ENCODE assay signal across 10 mouse cellular contexts in the genomic region with DNA sequence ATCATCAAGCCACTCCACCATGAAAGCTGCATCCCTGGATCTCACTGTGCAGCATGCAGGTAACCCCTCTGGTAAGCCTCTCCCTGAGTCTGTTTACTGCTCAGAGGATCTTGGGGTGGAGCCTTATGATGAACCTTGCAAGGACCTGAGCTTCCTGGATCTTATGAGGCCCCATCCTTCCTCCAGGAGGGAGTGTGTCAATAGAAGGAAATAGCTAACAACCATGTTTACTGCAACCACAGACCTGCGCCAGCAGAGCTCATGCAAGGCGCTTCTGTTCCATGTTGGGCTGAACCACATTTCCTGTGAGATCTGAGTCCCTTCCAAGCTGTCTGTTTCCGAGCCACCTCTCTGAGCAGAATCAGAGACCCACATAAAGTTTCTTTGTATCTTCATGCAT. TPM values are rescaled to one million over a fixed set of nuclear protein-coding genes. Genes with fewer than 3 reads are reported as not detected.
DNase-seq lines count a peak whose midpoint lies in the region; ATAC-seq lines count a peak whose summit lies in the region.
"Had no signal": no experiment of that assay in that cellular context is flagged by ENCODE, and none has a peak within 500 bp of the region (broad histone marks: within the 10 kb centered on the region; RNA-seq: fewer than 3 reads in every experiment).

No protein-coding gene starts in this region.

- H3K27ac ChIP-seq in intestine, embryonic 15.5 days = peak overlapping the region; percentile 89
- H3K27ac ChIP-seq: midbrain, embryonic 12.5 days had no signal

- 32% methylated on average over 3 of the region's 3 CpGs for WGBS in intestine, embryonic 15.5 days

- no peaks in the 10 kb centered on the region for H3K9me3 ChIP-seq in intestine, embryonic 15.5 days
- H3K9me3 ChIP-seq: midbrain, embryonic 12.5 days had no signal

- H3K27me3 ChIP-seq in intestine, embryonic 15.5 days (replicated peaks) = no peaks in the 10 kb centered on the region
- H3K27me3 ChIP-seq: midbrain, embryonic 12.5 days; Patski had no signal

- intact Hi-C loops in left cerebral cortex, postnatal 14 days (cut with DNase I) = no loop called here
- intact Hi-C loops in left cerebral cortex, postnatal 4 days (cut with DNase I) = no loop called here

- no peak overlapping the region for H3K9ac ChIP-seq in intestine, embryonic 15.5 days
- H3K9ac ChIP-seq: midbrain, embryonic 12.5 days had no signal

- peaks cover 46% of the 10 kb centered on the region for H3K4me1 ChIP-seq in intestine, embryonic 15.5 days (replicated peaks)

- no peak overlapping the region for H3K4me2 ChIP-seq in intestine, embryonic 15.5 days (replicated peaks)
- H3K4me2 ChIP-seq: midbrain, embryonic 12.5 days had no signal

- no peaks in the 10 kb centered on the region for H3K36me3 ChIP-seq in intestine, embryonic 15.5 days
- H3K36me3 ChIP-seq: midbrain, embryonic 12.5 days had no signal

- ATAC-seq in activated CD4-positive, CD25-positive, alpha-beta regulatory T cell, adult 4 months = peak; percentile 62
- ATAC-seq in intestine, embryonic 15.5 days = peak; percentile 55
- ATAC-seq: Patski had no signal

- no peak overlapping the region for H3K4me3 ChIP-seq in intestine, embryonic 15.5 days (replicated peaks)
- H3K4me3 ChIP-seq: midbrain, embryonic 12.5 days had no signal

- peak; percentile 10 for DNase-seq in 416B (ENCODE audit: low read depth)
- DNase-seq in lung, postnatal 25 days (ENCODE audit: low spot score) = peak; percentile 58
- no peak for DNase-seq in left cerebral cortex, postnatal 14 days (ENCODE audit: low spot score in 2 of 2)
- DNase-seq in left cerebral cortex, postnatal 4 days = no peak
- no peak for DNase-seq in right cerebral cortex, postnatal 25 days
- no peak for DNase-seq in left cerebral cortex, adult 18-20 months (ENCODE audit: low spot score in 2 of 2)

RNA-seq across cellular contexts. Expression of a gene that starts 10.0 kb away (rescaled TPM):
- polyA plus RNA-seq in activated CD4-positive, CD25-positive, alpha-beta regulatory T cell, adult 4 months (2017; shearing (Covaris generic)) = 10 to 100 TPM; 23.9 to 33.2 TPM
- 37.5 and 38.9 TPM in 2 replicates for polyA plus RNA-seq in intestine, embryonic 15.5 days (2015; fragmentation: Nextera tagmentation; extraction: Ambion mirVana)
- 10 to 100 TPM; 25.8 to 25.9 TPM for total RNA-seq in left cerebral cortex, postnatal 14 days (2021)
- 10 to 100 TPM; 33.2 to 35.2 TPM for total RNA-seq in left cerebral cortex, postnatal 4 days (2021)
- 10 to 100 TPM; 26.9 to 27.0 TPM for total RNA-seq in left cerebral cortex, adult 18-20 months (2021)

Comparison
In these comparisons a context has a peak if more than half of its experiments do, and no peak if none do; other contexts are left out.
1. DNase-seq: peak in 416B (single experiment) and lung, postnatal 25 days (single experiment); none in left cerebral cortex, postnatal 14 days (0 of 2), left cerebral cortex, postnatal 4 days (single experiment), right cerebral cortex, postnatal 25 days (single experiment) and left cerebral cortex, adult 18-20 months (0 of 2).